Mouse (Mus musculus) heart, postnatal 36 days (tissue): ENCODE data around the gene Cphx2. TPM values are rescaled to one million over a fixed set of nuclear protein-coding genes. Genes with fewer than 3 reads are reported as not detected.
"Not testable (repeated sequence)": the region's sequence is repeated elsewhere in the genome, so short reads cannot be mapped to it uniquely, and the experiment has no call there.

Source experiments
- DNase-seq, 2 experiments: peaks; one replicate each; pipeline ENCODE4 v3.0.0; 2021 to 2022
- intact Hi-C: fragments of 180-260 bp; cut with DNase I; formaldehyde crosslinking; loops from one replicate; pipeline ENCODE4 v1.15.1; 2025
- total RNA-seq, 2 experiments: library from RNA; stranded (reverse); gene quantifications; 2 replicates each; pipeline ENCODE4 v1.2.3; 2021

Gene Cphx2
- total RNA-seq: not detected

GRCm38 (mm10) chr14:26081216-26081615 is at the start of gene Cphx2:
TSS of gene Cphx2 (plus strand) at chr14:26081516.
- intact Hi-C loops, DNase-seq: not testable (repeated sequence)

DNA sequence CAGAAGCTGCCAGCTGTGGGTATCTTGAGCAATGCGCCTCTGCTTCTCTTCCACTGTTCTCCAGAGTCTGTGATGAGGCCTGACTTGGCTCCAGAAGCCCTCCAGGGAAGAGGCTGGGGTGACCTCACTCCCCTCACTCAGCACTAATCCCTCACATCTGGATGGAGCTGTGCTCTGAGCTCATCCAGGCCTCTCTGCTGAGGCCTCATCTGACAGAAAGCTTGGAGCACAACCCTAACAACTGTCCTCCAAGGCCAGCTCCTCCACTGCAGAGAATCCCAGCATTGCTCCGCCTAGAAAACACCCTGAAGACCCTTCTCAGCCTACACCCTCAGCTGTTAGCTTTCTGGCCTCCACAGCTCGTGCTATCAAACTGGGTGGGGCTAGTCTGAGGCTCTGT is 47.0 kb upstream of the Cphx2 start:
- intact Hi-C loops, DNase-seq: not testable (repeated sequence)

DNA sequence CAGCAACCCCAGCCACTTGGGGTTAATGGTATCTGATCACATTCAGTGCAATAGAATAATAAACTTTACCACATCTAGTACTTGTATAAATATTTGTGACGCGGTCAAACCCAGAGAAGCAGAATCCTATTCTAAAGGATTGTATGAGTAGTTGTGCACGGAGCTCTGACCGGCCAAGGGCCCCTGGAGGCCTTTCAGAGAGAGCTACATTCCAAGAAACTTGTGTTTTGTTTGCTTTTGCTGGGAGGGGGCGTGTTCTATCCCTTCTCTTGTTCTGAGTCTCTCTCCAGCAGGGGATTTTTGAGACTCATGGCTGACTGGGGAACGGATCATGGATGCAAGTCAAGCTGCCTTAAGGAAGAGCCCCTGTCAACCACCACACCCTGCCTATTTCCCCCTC is 45.9 kb upstream of the Cphx2 start:
- intact Hi-C loops, DNase-seq: not testable (repeated sequence)

DNA sequence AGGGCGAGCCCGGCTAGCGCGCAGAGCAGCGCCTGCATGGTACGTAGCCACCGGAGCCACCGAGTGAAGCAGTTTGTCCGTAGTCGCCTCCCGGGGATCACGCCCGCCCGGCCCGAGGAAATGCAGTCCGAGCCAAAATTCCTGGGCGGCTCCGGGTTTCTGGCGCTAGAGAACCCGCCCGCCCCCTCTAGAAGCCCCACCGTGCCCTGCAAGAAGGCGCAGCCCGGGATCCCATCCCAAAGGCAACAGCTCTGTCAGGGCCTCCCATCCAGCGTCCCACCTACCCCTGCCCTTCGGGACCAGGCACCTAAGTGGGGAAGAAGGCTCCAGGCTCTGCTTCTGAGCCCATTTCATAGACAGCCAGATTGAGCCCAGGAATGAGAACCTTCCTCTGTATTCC is 38.7 kb upstream of the Cphx2 start, which contains the start of gene Gm9780:
Gm9780 (minus strand) TSS at position 101 of the 400 bp plus-strand sequence.
- DNase-seq, intact Hi-C loops: not testable (repeated sequence)

DNA sequence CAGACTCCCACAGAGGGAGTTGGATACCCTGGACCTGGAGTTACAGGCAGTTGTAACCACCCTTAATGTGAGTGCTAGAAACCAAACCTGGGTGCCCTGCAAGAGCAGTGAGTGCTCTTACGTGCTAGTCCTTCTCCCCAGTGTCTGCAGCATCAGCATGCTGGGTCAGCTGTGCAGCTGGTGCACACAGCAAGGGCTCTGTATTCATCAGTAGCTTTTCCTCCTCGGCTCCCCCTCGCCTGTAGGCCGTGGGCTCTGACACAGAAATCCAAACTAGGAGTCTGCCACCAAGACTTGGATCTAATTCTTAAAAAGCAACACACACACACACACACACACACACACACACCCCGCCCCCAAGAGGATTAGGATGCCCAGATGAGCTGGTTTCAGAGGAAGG is 36.3 kb upstream of the Cphx2 start:
- intact Hi-C loops, DNase-seq: not testable (repeated sequence)

DNA sequence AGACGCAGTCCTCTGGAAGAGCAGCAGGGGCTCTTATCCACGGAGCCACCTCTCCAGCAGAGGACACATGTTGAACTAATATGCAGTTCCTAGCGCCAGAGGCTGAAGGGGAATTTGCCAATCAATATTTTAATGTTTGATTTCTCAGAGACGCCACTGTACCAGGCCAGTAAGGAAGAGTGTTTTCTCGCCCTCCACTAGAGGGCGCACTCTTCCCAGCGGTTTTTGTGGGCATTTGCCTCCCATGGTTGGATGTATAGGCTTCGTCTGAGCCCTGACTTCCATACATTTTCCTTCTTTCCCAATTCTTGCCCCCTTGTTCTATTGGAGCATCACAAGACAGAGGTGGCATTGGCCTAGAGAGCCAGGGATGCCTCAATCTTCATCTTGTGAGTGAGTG is 34.3 kb upstream of the Cphx2 start:
- intact Hi-C loops, DNase-seq: not testable (repeated sequence)

DNA sequence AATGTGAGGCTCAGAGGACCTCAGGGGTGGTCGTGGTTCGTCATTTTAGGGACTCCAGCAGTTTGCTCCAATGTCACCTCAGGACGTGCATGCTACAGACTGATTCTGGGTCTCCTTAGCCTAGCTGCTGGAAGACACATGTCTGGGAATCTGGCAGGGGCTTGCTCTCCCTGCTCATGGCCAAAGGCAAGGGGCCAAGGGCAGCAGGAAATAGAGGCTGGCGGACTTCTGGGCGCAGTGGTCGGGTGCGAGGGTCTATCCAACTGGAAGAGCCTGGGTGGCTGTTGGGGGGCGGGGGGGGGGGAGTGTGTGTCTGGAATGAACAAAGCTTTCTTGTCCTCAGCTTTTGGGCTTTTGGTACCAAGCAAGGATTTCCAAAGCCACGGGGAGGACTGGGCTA is 32.5 kb upstream of the Cphx2 start:
- intact Hi-C loops: not testable (repeated sequence)

DNA sequence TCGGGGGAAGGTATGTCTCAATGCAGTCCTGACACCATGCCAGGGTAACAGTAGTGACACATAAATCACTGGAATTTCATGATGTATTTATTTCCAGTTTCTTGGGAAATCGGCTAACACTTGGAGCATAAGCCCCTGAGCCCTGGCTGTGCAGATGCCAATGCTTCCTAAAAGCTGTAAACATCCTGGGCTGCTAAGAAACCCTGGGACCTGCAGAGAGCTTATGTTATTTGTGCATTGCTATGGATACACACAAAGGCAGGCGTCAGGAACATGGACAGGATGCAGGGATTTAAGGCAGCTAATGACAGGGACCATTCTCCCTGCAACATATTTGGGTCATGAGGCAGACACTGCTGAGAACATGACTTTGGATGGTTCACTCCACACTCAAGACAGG is 23.1 kb upstream of the Cphx2 start:
- intact Hi-C loops, DNase-seq: not testable (repeated sequence)

More for the DNA sequence above, 32.5 kb upstream of the Cphx2 start:
- not testable (repeated sequence) for DNase-seq

GRCm38 (mm10) chr14:26059362-26059761 is 22.0 kb upstream of the Cphx2 start:
- DNase-seq, intact Hi-C loops: not testable (repeated sequence)

DNA sequence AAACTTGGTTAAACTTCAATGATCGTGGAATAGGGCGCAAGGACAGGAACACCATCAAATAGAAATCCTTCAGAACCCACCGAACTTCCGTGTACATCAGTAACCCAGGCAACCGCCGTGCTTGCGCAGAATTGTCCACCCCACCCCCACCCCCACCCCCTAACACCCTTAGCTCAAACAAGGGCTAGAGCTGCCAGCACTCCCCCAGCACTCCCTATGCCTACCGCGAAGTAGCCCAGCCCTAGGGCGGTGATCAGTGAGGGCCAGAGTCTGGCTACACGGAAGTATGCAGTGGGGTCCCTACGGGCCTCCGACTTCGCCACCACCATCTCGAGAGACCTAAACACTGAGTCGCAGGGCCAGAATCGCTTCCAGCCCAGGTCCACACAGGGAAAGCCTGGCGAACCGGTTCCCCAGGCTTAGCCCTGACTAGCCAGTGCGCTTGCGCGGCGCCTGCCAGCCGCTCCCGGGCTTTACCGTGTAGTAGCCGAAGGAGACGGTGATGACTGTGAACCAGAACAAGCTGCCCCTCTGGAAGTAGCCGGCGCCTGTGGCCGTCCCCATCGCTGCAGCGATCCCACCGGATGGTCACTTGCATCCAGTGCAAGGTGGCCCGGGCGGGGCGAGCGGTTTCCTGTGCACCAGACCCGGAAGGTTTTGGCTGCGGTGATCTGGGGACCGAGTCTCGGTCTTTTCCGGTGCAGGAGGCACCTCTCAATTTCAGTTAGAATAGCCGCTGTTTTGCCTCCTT is 14.6 kb upstream of the Cphx2 start:
- intact Hi-C loops, DNase-seq: not testable (repeated sequence)

DNA sequence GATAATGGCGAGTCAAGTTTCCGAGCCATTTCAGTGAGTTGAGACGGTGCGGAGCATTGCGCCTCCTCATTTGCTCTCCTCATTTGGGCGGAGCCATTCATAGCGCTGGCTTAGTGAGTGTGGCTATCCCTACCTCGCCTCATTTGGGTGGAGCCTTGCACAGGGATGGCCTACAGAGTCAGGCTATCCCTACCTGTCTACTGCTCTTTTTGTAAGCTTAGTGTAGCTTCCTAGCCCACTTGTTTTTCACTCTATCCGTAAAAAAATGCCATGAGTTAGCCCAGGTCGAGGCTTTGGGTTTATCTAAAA is 14.0 kb upstream of the Cphx2 start, which contains the start of gene Tmem254c:
Tmem254c (minus strand) TSS at position 31 of the 309 bp plus-strand sequence.
- DNase-seq, intact Hi-C loops: not testable (repeated sequence)

DNA sequence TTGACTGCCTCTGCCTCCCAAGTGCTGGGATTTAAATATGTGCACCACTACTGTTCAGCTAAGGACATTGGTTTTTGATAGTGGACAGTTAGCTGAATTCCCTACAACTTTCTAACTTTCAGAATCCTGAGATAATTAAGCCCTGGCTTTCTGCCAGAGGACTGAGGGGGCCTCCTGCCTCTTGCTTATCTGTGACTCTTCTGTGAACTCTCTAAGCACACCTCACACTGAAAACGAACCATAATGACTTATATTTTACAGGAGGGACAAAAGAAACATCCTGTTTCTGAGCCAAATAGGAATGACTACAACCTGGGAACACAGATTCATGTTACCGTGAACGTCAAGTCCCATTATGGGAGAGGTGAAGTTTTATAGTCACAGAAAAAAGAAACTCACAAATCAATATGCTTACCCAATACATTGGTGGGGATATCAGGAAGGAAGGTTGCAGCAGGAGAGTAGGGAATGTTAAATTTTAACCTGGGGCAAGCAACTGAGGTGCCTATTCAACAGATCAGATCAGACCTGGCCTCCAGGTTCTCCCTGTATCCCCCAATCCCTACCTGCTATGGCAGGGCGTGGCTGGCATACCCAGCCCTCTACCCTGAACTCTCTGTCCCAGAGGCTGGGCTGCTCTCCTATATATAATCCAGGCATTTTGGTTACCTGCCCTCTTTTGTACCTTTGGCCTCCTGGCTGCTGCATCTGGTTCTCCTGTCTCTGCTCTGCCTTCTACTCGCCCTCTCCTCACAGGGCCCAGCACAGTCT is 4.5 kb upstream of the Cphx2 start:
- DNase-seq, intact Hi-C loops: not testable (repeated sequence)

- intact Hi-C loops, DNase-seq: not testable (repeated sequence)
These were observed 681 bp downstream of the Cphx2 start, which contains the start of gene Cphx3 for GRCm38 (mm10) chr14:26081997-26082396. TSS of gene Cphx3 (plus strand) at chr14:26082297.

DNA sequence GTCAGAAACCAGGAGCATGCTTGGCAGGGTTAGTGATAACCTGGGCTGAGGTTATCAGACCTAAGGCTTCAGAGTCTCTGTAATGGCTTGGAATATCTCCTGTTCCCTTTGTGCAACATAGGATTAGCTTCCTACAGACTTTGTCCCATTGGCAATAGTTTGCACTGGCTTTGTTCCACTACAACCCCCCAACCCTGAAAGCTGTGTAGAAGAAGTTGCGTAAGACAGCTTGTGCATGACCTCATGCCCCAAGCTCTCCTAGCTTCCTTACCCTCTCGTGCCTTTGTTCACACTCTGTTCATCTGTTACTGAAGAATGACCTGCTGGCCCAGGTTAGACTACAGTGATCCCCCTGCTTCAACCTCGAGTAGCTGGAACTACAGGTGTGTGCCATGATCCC is 16.3 kb downstream of the Cphx2 start:
- DNase-seq, intact Hi-C loops: not testable (repeated sequence)

DNA sequence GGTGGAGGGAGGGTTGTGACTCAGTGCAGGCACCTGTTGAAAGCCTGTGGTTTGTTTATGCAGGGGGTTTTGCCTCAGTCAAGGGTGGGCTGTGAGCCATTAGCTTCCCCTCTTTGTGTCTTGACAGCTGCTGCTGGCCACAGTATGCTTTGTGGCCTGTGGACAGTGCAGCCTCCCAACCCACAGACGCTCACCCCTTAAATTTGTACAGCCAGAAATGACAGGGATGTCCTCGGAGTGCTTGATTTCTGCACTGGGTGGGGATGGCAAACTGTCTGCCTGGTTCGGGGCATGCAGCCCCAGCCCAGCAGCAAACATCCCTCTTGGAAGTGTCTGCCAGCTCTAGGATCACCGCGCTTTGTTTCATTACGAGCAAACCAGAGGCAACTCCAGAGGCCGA is 36.8 kb downstream of the Cphx2 start, which contains the start of gene Duxbl2:
Duxbl2 (plus strand) TSS at position 200 of the 400 bp plus-strand sequence.
- DNase-seq, intact Hi-C loops: not testable (repeated sequence)

DNA sequence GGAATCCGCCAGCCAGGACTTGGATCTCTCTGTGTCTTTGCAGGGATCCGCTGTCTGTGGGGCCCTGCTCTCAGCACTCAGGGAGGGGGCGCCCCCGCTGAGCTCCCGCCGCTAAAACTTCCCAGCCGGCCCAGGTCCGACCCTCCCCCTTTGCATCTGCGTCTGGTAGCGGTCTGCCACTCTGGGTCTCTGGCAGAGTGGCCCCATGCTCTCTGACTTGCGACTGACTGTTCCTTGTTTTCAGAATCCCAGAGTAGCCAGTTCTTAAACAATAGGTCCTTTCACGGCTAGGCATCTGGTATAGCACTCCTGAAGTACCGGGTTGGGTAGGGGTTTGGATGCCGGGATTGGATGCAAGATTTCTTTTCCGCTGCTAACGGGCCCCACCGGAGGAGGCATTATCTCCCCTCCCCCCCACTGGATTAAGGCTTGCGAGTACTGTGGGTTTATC is 37.3 kb downstream of the Cphx2 start:
- DNase-seq, intact Hi-C loops: not testable (repeated sequence)

- DNase-seq, intact Hi-C loops: not testable (repeated sequence)
These were observed 37.8 kb downstream of the Cphx2 start for GRCm38 (mm10) chr14:26119095-26119494.
